Mouse (Mus musculus) monocyte, adult 5-6 weeks (primary cell): ENCODE results near the gene 4930523C07Rik. TPM values are rescaled to one million over a fixed set of nuclear protein-coding genes. Genes with fewer than 3 reads are reported as not detected.

ENCODE experiments used
- ATAC-seq: fragments of 153-309, 156-312 bp; replicated peaks from 2 replicates; pipeline ENCODE4 v1.8.0; 2017; ENCODE audit warnings: mild to moderate bottlenecking; ENCODE audit not compliant: low TSS enrichment, insufficient number of reproducible peaks, severe bottlenecking, poor library complexity, low FRiP score
- total RNA-seq: library from RNA; stranded (forward); fragments of 200-1000, 200-491, 200-594 nt; gene quantifications from 3 replicates; pipeline ENCODE4 v1.2.3, GENCODE M21; 2017

4930523C07Rik gene
- total RNA-seq, 1 experiment from 2014 or later, result 80.4 TPM

- peak; percentile 52 for ATAC-seq
Measured at GRCm38 (mm10) chr1:160078882-160079661, 34.9 kb downstream of the 4930523C07Rik start.

GRCm38 (mm10) chr1:160080800-160081436, 36.7 kb downstream of the 4930523C07Rik start:
- peak; percentile 59 for ATAC-seq

- ATAC-seq, result no peak
Measured at GRCm38 (mm10) chr1:160082647-160083046, 38.5 kb downstream of the 4930523C07Rik start.

- ATAC-seq, result no peak
Measured at GRCm38 (mm10) chr1:160084239-160084638, 40.1 kb downstream of the 4930523C07Rik start.

- ATAC-seq, result no peak
Measured at GRCm38 (mm10) chr1:160086651-160087050, 42.5 kb downstream of the 4930523C07Rik start.

GRCm38 (mm10) chr1:160099659-160100302, 55.6 kb downstream of the 4930523C07Rik start:
- no peak for ATAC-seq

- ATAC-seq, result no peak
Measured at GRCm38 (mm10) chr1:160100996-160101395, 56.8 kb downstream of the 4930523C07Rik start.

GRCm38 (mm10) chr1:160105426-160105825, 61.2 kb downstream of the 4930523C07Rik start:
- ATAC-seq, result no peak

GRCm38 (mm10) chr1:160108604-160109003, 64.4 kb downstream of the 4930523C07Rik start:
- no peak for ATAC-seq

- no peak for ATAC-seq
Measured at GRCm38 (mm10) chr1:160123957-160124356, 79.8 kb downstream of the 4930523C07Rik start.

Other genes starting within 250 kb of the 4930523C07Rik start
- gene Tnn, start 109.2 kb downstream of the 4930523C07Rik start, total RNA-seq, result not detected in 3 replicates
- gene Mrps14, start 150.8 kb downstream of the 4930523C07Rik start, total RNA-seq, result 38.5 to 89.8 TPM (median 78.3 TPM) in 3 replicates
- gene Cacybp, start 168.5 kb downstream of the 4930523C07Rik start, total RNA-seq, result 79.7 to 95.6 TPM (median 94.3 TPM) in 3 replicates